Mouse (Mus musculus) right cerebral cortex, postnatal 36 days (tissue): Measurements from ENCODE around the gene Gm48552.
A peak's percentile ranks its signal among the peaks of the same experiment; 100 is the strongest.

Experiments
- DNase-seq, 2 experiments: peaks; one replicate each; pipeline ENCODE4 v3.0.0; 2022; ENCODE audit warnings: low spot score in 2 of 2, mixed read lengths in 1 of 2

The Gm48552 gene

DNA sequence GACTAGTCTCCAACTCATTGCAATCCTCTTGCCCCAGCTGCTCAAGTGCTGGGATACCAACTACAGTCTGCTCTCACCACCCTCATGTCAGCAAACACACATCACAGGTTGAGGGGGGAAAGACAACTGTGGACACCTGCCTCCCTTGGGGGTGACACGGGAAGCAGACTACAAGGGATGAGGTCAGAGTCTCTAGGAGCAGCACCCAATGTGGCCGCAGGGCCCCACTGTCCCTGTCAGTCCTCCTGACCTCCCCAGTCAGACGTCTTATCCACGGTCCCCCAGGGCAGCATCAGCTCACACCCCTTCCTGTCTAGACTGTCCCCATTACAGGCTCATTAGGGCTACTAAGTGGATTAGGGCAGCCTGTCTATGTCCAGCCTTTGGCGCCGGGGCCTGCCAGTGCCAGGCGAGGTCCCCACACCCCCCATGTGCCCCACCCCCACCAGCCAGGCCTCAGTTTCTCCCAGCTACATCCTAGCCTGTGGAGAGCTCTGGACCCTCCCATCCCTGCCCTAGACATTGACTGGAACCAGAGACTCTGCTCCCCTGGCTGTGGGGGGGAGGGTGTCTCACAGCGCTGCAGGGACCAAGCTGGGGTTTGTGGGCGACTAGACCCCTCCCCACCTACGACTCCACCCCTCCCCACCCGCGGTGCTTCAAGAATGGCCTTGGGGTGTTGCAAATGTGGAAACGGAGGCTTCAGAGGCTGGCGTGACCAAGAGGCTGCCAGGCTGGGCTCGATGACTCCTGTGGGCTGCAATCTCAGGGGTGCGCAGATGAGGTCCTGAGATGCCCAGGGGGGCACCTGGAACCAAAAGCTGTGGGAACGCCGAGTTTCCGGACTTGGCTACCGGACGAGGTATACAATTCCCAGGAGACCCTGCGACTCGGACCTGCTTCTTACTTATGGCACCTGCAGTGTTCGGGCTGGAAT is 18.0 kb downstream of the Gm48552 start:
- DNase-seq = no peak

DNA sequence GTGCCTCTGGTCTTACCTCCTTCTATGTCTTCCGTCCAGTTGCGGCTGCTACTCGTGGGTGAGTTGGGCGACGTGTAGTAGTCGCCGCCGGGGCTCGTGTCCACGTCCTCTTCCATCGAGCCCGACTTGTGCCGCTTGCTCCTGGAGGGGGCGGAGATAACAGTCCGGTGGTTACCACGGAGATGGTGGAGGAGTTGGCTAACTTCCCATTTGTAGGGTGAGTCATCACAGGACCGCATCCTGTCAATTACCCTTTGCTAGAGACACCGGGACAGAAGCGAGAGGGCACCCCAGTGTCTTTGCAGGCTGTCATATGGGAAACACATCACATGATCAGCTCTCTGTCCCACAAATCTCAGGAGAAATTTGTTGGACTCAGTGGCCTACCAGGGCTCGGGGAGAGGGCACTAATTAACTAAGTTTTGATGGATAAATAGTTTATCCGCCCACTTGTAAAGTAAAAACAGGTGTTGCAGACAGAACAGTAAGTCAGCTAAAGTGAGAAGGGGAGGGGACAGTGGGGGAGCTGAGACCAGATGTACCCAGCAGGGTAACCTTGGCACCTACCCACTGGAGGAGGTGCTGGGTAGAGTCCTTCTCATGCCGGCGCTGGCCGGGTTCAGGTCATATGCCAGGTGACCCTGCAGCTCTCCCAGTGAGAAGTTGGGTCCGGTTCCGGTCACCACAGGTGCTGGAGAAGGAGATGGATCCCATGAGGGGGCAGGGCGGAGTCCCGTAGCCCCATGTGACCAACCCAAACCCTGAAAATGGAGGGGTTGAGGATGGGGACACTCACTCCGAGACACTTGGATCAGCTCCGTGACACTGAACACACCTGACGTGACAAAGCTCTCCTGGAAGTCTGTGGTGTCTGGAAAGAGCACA is 19.0 kb downstream of the Gm48552 start:
- peak in 1 of 2 experiments; percentile 76 for DNase-seq

GRCm38 (mm10) chr10:81408424-81408729 is 19.6 kb downstream of the Gm48552 start:
- no peak for DNase-seq

DNA sequence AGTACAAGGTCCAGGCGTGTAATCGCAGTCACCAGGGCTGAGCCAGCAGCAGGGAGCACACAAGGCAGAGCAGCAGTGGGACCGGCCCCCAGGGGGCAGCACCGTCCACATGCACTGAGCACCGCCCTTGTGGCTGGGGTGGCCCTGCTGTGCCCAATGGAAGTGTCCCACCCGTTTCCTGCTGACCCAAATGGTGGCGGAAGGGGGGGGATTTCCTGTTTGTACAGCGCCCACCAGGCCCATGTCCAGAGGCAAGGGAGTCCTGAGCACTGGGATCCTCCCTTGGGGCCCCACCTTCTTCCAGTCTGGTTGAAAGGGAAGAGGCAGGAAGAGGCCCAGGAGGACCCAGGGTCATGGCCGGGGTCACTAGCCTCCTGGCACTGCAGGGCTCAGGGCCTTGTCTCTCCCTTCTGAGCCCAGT is 20.1 kb downstream of the Gm48552 start:
- peak in 1 of 2 experiments; percentile 57 for DNase-seq

- DNase-seq = no peak
Observed at GRCm38 (mm10) chr10:81409330-81409729, 20.5 kb downstream of the Gm48552 start.

GRCm38 (mm10) chr10:81410350-81410749 is 21.5 kb downstream of the Gm48552 start:
- no peak for DNase-seq

GRCm38 (mm10) chr10:81410981-81411380 is 22.2 kb downstream of the Gm48552 start:
- no peak for DNase-seq

DNA sequence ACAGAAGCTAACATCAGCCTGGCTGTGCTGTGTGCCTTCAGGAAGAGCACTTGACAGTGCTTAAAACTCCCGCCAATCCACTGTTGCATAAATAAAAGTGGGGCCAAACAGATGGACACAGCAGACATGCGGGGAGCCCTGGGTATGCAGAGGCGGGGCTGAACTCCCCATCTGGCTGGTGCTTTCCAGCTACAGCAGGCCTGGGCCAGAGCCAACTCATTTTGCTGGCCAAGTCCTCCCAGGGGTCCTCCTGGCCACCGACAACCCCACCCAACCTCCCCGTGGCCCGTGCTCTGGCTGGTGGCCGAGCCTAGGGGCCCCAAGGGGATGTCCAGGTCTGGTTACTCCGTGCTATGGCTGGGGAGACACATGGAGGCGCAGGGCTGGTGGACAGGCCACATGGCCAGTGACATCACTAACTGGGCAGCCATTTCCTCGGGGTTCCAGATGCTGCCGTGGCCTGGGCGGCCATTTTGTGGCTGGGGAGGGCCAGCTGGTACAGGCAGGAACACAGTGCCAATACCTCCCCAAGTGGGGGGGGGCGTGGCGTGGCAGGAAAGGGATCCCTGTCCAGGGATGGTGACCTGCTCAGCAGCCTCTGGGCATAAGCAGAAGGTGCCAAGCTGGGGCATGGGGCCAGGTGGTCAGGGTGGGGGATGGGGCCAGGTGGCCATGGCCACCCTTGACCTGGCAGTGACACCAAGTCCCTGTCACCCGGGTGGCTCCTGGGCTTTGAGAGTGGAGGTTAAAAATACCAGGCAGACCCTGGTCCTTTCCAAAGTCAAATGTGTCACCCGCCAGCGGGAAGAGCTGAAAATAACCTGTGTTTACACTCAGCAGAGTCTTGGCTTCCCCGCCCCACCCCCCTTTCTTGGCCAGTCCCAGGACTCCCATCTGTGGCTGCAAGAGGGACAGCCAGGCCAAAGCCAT is 22.9 kb downstream of the Gm48552 start:
- DNase-seq = peak; percentile 65

DNA sequence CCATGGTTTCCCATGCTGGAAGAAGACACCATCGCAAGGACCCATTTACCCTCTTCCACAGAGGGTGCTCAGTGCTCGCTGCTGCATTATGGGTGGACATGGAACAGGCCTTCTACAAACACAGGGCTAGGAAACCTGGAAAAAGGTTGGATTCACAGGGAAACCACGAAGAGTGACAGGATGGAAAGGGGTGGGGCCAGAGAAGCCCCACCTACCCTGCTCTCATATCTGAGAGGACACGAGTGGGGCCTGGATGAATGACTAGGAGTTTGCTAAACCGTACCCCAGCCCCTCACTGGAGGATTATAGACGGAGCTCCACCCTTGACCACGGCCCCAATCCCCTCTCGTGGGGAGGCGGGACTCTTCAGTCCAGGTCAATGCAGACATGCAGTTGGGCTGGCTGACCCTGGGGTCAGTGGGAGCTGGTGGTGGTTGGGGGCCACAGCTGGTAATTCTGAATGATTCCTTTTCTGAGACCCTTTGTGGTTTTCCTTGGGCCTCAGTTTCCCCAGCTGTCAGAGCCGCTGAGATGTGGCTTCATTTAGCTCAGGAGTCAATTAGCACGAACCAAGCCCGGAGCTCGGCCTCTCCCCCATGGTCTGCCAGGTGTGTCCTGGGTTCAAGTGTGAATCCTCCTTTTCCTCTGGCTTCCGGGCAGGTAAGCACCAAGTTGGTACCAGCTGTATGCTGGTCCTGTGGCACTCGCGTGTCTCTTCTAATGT is 23.9 kb downstream of the Gm48552 start:
- DNase-seq = no peak

GRCm38 (mm10) chr10:81413310-81414261 is 24.8 kb downstream of the Gm48552 start:
- DNase-seq = peak; percentile 69 to 79

DNA sequence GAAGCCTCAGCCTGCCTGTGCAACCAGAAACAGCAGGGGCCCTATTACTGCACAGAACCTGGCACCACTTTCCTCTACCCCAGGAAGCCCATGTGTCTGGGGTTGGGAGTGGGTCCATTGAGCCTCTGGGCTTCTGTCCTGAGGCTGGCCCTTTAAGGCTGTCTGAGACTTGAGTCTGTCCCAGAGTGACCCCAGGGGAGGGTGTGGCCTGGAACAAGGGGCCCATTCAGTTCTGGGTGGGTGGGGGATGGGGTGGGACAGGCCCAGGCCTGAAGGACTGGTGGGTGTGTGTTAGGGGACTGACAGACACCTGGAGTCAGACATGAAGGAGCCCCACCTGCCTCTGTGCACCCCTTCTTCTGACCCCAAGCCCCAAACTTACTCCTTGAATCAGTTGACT is 25.9 kb downstream of the Gm48552 start:
- DNase-seq = no peak

DNA sequence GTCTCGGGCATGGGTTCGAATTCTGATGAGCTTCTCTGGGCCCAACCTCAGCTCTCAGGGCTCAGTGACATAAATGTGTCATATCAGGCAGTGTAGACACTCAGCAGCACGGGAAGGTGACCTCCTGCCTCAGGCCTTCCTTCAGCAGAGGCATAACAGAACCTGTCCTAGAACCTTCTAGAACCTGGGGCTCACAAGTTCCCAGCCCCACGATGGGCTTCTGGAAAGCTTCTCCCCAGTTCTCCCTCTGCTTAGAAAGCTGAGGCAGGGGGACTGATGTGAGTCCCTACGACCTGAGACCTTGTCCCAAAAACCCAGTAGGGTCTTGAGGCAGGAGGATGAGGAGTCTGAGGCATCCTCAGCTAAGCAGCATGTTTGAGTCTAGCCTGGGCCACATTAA is 26.3 kb downstream of the Gm48552 start:
- DNase-seq = no peak

DNA sequence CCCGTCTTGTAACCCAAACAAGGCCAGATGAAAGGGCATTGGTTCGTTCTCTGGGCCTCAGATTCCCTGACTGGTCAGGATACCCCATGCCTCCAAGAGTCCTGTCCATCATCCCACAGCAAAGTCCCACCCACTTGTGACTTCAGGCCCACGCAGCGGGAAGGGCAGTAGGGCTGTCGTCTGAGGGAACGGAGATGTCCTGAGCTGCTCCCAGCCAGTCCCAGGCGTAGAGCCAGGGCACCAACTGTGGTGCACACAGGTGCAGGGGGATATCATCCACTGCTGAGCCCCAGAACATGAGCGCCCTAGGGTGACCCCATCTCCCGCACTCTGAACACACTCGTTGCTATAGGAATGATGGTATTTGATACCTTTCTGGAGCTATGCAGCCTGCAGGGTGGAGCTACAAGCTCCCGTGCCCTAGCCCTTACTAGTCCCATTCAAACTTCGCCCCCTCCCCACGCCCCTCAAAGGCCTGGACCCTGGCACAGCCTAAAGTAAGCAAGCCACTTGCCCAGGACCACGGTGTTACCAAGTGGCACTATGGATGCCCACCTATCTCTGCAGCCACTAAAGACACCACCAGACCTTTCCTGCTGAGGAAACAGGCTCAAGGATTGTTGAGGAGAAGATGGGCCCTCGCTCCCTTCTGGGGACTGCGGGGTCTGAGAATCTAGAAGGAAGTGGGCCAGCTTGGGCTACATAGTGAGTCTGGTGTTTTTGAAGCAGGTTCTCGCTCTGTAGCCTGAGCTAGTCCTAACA is 26.9 kb downstream of the Gm48552 start:
- DNase-seq = no peak

GRCm38 (mm10) chr10:81416581-81417226 is 27.9 kb downstream of the Gm48552 start:
- DNase-seq = peak; percentile 83 to 85

GRCm38 (mm10) chr10:81417227-81418215 is 28.7 kb downstream of the Gm48552 start:
- DNase-seq = no peak

DNA sequence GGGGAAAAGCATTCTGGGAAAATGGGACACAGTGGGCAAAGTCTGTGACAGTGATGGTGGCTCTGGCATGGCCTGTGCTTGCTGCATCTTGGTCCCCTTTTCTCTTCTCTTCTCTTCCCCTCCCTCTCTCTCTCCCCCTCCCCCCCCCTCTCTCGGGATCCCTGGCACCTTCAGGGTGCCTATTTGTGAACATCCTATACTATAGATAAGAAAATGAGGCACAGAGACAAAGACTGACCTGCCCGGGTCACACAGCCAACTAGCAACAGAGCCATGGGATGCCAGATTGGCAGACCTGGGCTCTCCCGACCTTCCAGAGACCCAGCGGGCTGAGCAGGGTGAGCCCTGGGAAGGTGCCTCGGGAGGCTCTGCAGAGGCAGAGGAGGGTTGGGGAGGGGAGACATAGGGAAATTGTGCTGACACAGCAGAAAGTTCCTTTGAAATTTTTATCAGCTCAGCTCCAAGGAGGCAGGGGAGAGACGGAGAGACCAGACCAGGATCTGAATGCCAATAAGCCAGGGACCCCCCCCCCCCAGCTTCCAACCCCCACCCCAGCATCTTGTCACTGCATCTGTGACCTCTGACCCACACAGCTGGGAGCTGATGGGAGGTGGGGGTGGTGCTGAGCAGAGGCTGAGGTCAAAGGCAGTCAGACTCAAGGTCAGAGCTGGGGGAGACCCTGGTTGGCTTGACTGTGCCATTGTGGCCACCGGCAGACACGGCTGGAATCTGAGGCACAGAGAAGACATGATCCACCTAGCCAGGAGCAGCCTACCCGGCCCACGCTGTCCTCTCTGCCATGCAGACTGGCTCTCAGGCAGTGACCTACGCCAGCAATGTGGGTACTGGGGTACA is 29.6 kb downstream of the Gm48552 start:
- DNase-seq = no peak
